Mouse (Mus musculus) naive thymus-derived CD4-positive, alpha-beta T cell, adult 5 months (primary cell): Measurements from ENCODE around the gene Gm5065. TPM values are rescaled to one million over a fixed set of nuclear protein-coding genes. Genes with fewer than 3 reads are reported as not detected.

Experiments
- polyA plus RNA-seq: library from polyadenylated mRNA; unstranded; fragments of 100-300 nt; shearing (Covaris generic); gene quantifications from one replicate; pipeline ENCODE4 v1.2.1, GENCODE M21; 2017

Gene Gm5065
- not detected for polyA plus RNA-seq

GRCm38 (mm10) chr7:5350237-5350636 is at the start of gene Gm5065:
Gm5065 (plus strand) TSS chr7:5350537.

GRCm38 (mm10) chr7:5350935-5351334 is 598 bp downstream of the Gm5065 start, which contains the start of gene Nlrp2:
Nlrp2 (minus strand) TSS chr7:5351035.

Other genes starting within 250 kb of the Gm5065 start
- gene Rfpl4, start 233.6 kb upstream of the Gm5065 start, polyA plus RNA-seq: not detected
- not detected for gene Rasl2-9, start 224.6 kb upstream of the Gm5065 start, polyA plus RNA-seq
- gene Vmn1r55, start 200.9 kb upstream of the Gm5065 start, polyA plus RNA-seq: 0.30 TPM
- not detected for gene Vmn1r56, start 153.8 kb upstream of the Gm5065 start, polyA plus RNA-seq
- gene Vmn1r57, start 132.0 kb upstream of the Gm5065 start, polyA plus RNA-seq: not detected
- gene Nlrp2, start 498 bp downstream of the Gm5065 start, polyA plus RNA-seq: not detected
- not detected for gene Vmn1r58, start 62.9 kb downstream of the Gm5065 start, polyA plus RNA-seq
- not detected for gene Vmn1r59, start 106.2 kb downstream of the Gm5065 start, polyA plus RNA-seq
- not detected for gene Vmn2r28, start 143.4 kb downstream of the Gm5065 start, polyA plus RNA-seq
- not detected for gene Vmn1r60, start 196.8 kb downstream of the Gm5065 start, polyA plus RNA-seq